Mouse (Mus musculus) NIH3T3 (cell line): ENCODE results near the gene Prim2.
"Not testable (repeated sequence)": the region's sequence is repeated elsewhere in the genome, so short reads cannot be mapped to it uniquely, and the experiment has no call there.

Source experiments
- DNase-seq: peaks from one replicate; pipeline ENCODE4 v3.0.0-alpha.2; 2012; ENCODE audit warnings: low read depth

The Prim2 gene

GRCm38 (mm10) chr1:33650875-33651274 lies 18.7 kb downstream of the Prim2 start:
- no peak for DNase-seq

GRCm38 (mm10) chr1:33649534-33650108 lies 20.0 kb downstream of the Prim2 start:
- DNase-seq, result no peak

GRCm38 (mm10) chr1:33649021-33649420 lies 20.6 kb downstream of the Prim2 start:
- DNase-seq, result no peak

GRCm38 (mm10) chr1:33647661-33648060 lies 21.9 kb downstream of the Prim2 start:
- DNase-seq, result peak; percentile 60

GRCm38 (mm10) chr1:33647173-33647572 lies 22.4 kb downstream of the Prim2 start:
- DNase-seq, result peak; percentile 58

- DNase-seq, result no peak
Observed at GRCm38 (mm10) chr1:33645689-33646088, 23.9 kb downstream of the Prim2 start.

GRCm38 (mm10) chr1:33641139-33641538 lies 28.5 kb downstream of the Prim2 start:
- DNase-seq, result no peak

- no peak for DNase-seq
Observed at GRCm38 (mm10) chr1:33640089-33640488, 29.5 kb downstream of the Prim2 start.

- no peak for DNase-seq
Observed at GRCm38 (mm10) chr1:33639234-33639633, 30.4 kb downstream of the Prim2 start.

- no peak for DNase-seq
Observed at GRCm38 (mm10) chr1:33637827-33638226, 31.8 kb downstream of the Prim2 start.

GRCm38 (mm10) chr1:33636421-33637195 lies 33.0 kb downstream of the Prim2 start:
- DNase-seq, result no peak

GRCm38 (mm10) chr1:33631002-33631618 lies 38.5 kb downstream of the Prim2 start:
- DNase-seq, result not testable (repeated sequence)

- peak; percentile 8 for DNase-seq
Observed at GRCm38 (mm10) chr1:33627803-33628202, 41.8 kb downstream of the Prim2 start.

- DNase-seq, result no peak
Observed at GRCm38 (mm10) chr1:33627070-33627469, 42.5 kb downstream of the Prim2 start.

GRCm38 (mm10) chr1:33624900-33625299 lies 44.7 kb downstream of the Prim2 start:
- DNase-seq, result no peak

- no peak for DNase-seq
Observed at GRCm38 (mm10) chr1:33624441-33624840, 45.2 kb downstream of the Prim2 start.

- no peak for DNase-seq
Observed at GRCm38 (mm10) chr1:33621791-33622190, 47.8 kb downstream of the Prim2 start.

GRCm38 (mm10) chr1:33620091-33620788 lies 49.4 kb downstream of the Prim2 start:
- DNase-seq, result no peak

- DNase-seq, result not testable (repeated sequence)
Observed at GRCm38 (mm10) chr1:33616642-33617041, 53.0 kb downstream of the Prim2 start.

- DNase-seq, result no peak
Observed at GRCm38 (mm10) chr1:33612100-33612499, 57.5 kb downstream of the Prim2 start.

- DNase-seq, result no peak
Observed at GRCm38 (mm10) chr1:33610026-33610721, 59.4 kb downstream of the Prim2 start.

GRCm38 (mm10) chr1:33608133-33608532 lies 61.5 kb downstream of the Prim2 start:
- no peak for DNase-seq
